Mouse (Mus musculus): Measurements from ENCODE around the gene BC052040.

DNA sequence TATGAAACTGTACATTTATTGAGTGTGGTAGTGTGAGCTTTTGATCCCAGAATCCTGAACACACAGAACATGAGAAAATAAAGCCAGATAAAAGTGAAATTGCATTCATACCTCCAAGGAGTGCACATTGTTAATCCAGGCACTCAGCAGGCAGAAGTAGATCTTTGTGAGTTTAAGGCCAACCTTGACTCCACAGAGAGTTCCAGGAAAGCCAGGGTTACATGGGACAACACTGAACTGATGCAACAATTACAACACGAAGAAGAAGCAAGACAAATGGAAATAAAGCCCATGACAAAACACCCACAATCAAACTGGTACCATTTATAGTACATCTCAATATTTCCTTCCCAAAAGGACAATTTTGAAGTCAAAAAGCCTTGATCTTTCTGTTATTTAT, 9.5 kb upstream of the BC052040 start:
- no peak for TF ChIP-seq CTCF (IDR thresholded peaks at IDR 0.05; ENCODE audit: low read depth)
- no peak for TF ChIP-seq EP300 (IDR thresholded peaks at IDR 0.05; ENCODE audit: low read depth)
